Mouse (Mus musculus): Measurements from ENCODE around the gene Fam229b. TPM values are rescaled to one million over a fixed set of nuclear protein-coding genes. Genes with fewer than 3 reads are reported as not detected.

Fam229b gene
- polyA plus RNA-seq, 1 experiment from 2014 or later = 1.3 TPM

- no peak for DNase-seq
- Histone ChIP-seq H3K27me3 (no peaks in the 10 kb centered on the region), H3K4me2 (no peak overlapping the region), H3K9ac (no peak overlapping the region), H3K4me3 (replicated peaks) (no peak overlapping the region), H3K36me3 (no peaks in the 10 kb centered on the region), H3K9me3 (replicated peaks) (no peaks in the 10 kb centered on the region), H3K27ac (no peak overlapping the region), H3K4me1 (replicated peaks) (no peaks in the 10 kb centered on the region)
- ATAC-seq (ENCODE audit: low read depth) = no peak
- WGBS (ENCODE audit: insufficient replicate concordance) = 59% methylated on average over 4 of the region's 4 CpGs
These were observed 24.2 kb downstream of the Fam229b start for GRCm38 (mm10) chr10:39109489-39109874.

GRCm38 (mm10) chr10:39108837-39109488 lies 24.8 kb downstream of the Fam229b start:
- Histone ChIP-seq H3K9me3 (replicated peaks) (no peaks in the 10 kb centered on the region), H3K4me3 (replicated peaks) (no peak overlapping the region), H3K4me2 (no peak overlapping the region), H3K4me1 (replicated peaks) (no peaks in the 10 kb centered on the region), H3K27me3 (no peaks in the 10 kb centered on the region), H3K36me3 (no peaks in the 10 kb centered on the region), H3K27ac (no peak overlapping the region), H3K9ac (no peak overlapping the region)
- no peak for DNase-seq
- ATAC-seq (ENCODE audit: low read depth) = no peak
- 35% methylated on average over 10 of the region's 10 CpGs for WGBS (ENCODE audit: insufficient replicate concordance)

DNA sequence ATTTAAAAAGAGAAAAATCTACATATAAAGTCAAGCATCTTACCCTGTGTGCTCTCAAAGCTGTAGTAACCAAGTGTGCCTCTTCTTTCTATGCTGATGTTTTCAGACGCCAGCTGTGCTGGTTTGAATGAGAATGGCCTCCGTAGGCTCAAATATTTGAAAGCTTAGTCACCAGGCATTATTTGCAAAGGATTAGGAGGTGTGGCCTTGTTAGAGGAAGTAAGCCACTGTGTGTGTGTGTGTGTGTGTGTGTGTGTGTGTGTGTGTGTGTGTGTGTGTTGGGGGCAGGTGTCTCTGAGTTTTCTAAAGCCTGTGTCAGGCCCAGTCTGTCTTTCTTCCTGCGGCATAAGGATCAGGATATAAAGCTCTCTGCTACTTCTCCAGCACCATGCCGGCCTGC lies 26.8 kb downstream of the Fam229b start:
- H3K27ac ChIP-seq = no peak overlapping the region
- DNase-seq = no peak
- no peaks in the 10 kb centered on the region for H3K4me1 ChIP-seq (replicated peaks)
- 61% methylated on average over 4 of the region's 4 CpGs for WGBS (ENCODE audit: insufficient replicate concordance)
- no peak overlapping the region for H3K4me2 ChIP-seq
- H3K9me3 ChIP-seq (replicated peaks) = no peaks in the 10 kb centered on the region
- no peaks in the 10 kb centered on the region for H3K27me3 ChIP-seq
- H3K9ac ChIP-seq = no peak overlapping the region
- no peak for ATAC-seq (ENCODE audit: low read depth)
- H3K4me3 ChIP-seq (replicated peaks) = no peak overlapping the region
- H3K36me3 ChIP-seq = no peaks in the 10 kb centered on the region

DNA sequence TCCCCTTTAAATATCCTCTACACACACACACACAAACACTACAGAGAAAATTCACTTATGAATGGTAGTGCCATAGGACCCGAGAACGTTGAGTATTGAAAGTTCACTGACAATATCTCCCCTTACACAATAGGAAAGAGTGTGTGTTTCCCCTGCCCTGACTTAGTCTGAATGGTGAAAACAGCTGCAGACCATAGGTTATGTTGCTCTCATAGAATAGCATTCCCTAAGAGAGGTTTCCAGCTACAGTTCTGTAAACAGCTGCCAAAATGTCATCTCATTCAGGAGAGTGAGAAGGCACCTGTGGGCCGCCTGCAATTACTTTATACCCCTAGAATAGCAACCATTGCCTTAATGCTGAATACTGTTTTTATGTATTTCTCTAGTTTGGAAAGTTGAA lies 27.3 kb downstream of the Fam229b start:
- Histone ChIP-seq H3K27ac (no peak overlapping the region), H3K4me2 (no peak overlapping the region), H3K4me3 (replicated peaks) (no peak overlapping the region), H3K9ac (no peak overlapping the region), H3K27me3 (no peaks in the 10 kb centered on the region), H3K9me3 (replicated peaks) (no peaks in the 10 kb centered on the region), H3K4me1 (replicated peaks) (no peaks in the 10 kb centered on the region), H3K36me3 (no peaks in the 10 kb centered on the region)
- 74% methylated on average over 3 of the region's 3 CpGs for WGBS (ENCODE audit: insufficient replicate concordance)
- DNase-seq (no peak), ATAC-seq (ENCODE audit: low read depth) (no peak)

- Histone ChIP-seq H3K4me1 (replicated peaks) (no peaks in the 10 kb centered on the region), H3K4me3 (replicated peaks) (no peak overlapping the region), H3K9ac (no peak overlapping the region), H3K27ac (no peak overlapping the region), H3K9me3 (replicated peaks) (no peaks in the 10 kb centered on the region), H3K4me2 (no peak overlapping the region), H3K36me3 (no peaks in the 10 kb centered on the region), H3K27me3 (no peaks in the 10 kb centered on the region)
- ATAC-seq (ENCODE audit: low read depth) = no peak
- 76% methylated on average over 8 of the region's 8 CpGs for WGBS (ENCODE audit: insufficient replicate concordance)
- no peak for DNase-seq
These were observed 28.8 kb downstream of the Fam229b start for GRCm38 (mm10) chr10:39104803-39105449.

DNA sequence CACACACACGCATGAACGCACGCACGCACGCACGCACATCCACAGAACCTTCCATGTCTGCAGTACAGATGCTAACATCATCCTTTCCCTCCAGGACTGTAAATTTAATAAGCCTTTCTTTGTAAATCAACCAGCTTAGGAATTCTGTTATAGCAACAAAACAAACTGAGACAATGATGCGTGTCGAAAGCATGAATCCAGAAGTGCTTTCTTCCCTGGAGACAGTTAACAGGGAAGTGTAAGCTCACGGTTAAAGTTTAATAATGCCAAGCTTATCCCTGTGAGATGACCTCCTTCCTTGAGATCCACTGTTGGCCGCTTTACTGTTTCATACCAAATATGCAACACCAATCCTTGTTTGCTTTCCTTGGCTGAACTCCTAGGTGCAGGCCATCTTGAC lies 35.0 kb downstream of the Fam229b start:
- ATAC-seq (ENCODE audit: low read depth) (no peak), DNase-seq (no peak)
- Histone ChIP-seq H3K27ac (no peak overlapping the region), H3K4me1 (replicated peaks) (no peaks in the 10 kb centered on the region), H3K27me3 (no peaks in the 10 kb centered on the region), H3K9ac (no peak overlapping the region), H3K4me2 (no peak overlapping the region), H3K36me3 (no peaks in the 10 kb centered on the region), H3K9me3 (replicated peaks) (no peaks in the 10 kb centered on the region), H3K4me3 (replicated peaks) (no peak overlapping the region)
- WGBS (ENCODE audit: insufficient replicate concordance) = 84% methylated on average over 10 of the region's 10 CpGs

DNA sequence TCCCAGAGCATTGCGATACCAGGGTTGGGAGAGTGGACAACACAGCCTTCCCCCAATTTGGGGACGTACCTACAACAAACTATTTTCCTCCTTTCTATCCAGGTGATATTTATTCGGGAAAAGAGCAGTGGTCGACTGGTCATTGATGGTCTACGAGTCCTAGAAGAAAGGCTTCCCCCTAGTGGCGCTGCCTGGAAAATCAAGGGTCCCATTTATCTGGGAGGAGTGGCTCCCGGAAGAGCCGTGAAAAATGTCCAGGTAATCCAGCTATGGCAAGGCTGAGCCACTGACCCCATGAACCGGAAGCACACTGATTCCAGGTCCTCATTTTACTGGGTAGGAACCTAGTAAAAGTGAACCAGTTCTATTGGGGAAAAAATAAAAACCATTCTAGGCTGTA lies 36.7 kb downstream of the Fam229b start:
- 75% methylated on average over 9 of the region's 9 CpGs for WGBS (ENCODE audit: insufficient replicate concordance)
- H3K4me1 ChIP-seq (replicated peaks) = no peaks in the 10 kb centered on the region
- H3K4me2 ChIP-seq = no peak overlapping the region
- no peak overlapping the region for H3K27ac ChIP-seq
- no peaks in the 10 kb centered on the region for H3K36me3 ChIP-seq
- no peaks in the 10 kb centered on the region for H3K27me3 ChIP-seq
- no peak for ATAC-seq (ENCODE audit: low read depth)
- no peak overlapping the region for H3K4me3 ChIP-seq (replicated peaks)
- no peak for DNase-seq
- H3K9ac ChIP-seq = no peak overlapping the region
- no peaks in the 10 kb centered on the region for H3K9me3 ChIP-seq (replicated peaks)

- Histone ChIP-seq H3K27ac (no peak overlapping the region), H3K9ac (no peak overlapping the region), H3K27me3 (no peaks in the 10 kb centered on the region), H3K9me3 (replicated peaks) (no peaks in the 10 kb centered on the region), H3K4me2 (no peak overlapping the region), H3K4me1 (replicated peaks) (no peaks in the 10 kb centered on the region), H3K4me3 (replicated peaks) (no peak overlapping the region), H3K36me3 (no peaks in the 10 kb centered on the region)
- DNase-seq (no peak), ATAC-seq (ENCODE audit: low read depth) (no peak)
- 64% methylated on average over 4 of the region's 4 CpGs for WGBS (ENCODE audit: insufficient replicate concordance)
These were observed 61.7 kb downstream of the Fam229b start for GRCm38 (mm10) chr10:39072048-39072447.

Other genes starting within 250 kb of the Fam229b start
- gene Lama4, start 168.4 kb downstream of the Fam229b start, polyA plus RNA-seq (2015; fragmentation: Nextera tagmentation; extraction: Ambion mirVana) = 1.4 and 1.7 TPM in 2 replicates
- gene Tube1, start 62 bp upstream of the Fam229b start, polyA plus RNA-seq (2015; fragmentation: Nextera tagmentation; extraction: Ambion mirVana) = 5.9 and 7.6 TPM in 2 replicates
- 0.13 TPM in 1 of 2 replicates, not detected in the other for gene Ccn6, start 29.9 kb upstream of the Fam229b start, polyA plus RNA-seq (2015; fragmentation: Nextera tagmentation; extraction: Ambion mirVana)
- 6.5 and 7.6 TPM in 2 replicates for gene Fyn, start 234.9 kb upstream of the Fam229b start, polyA plus RNA-seq (2015; fragmentation: Nextera tagmentation; extraction: Ambion mirVana)